Mouse (Mus musculus) forebrain, embryonic 13.5 days (tissue): Measurements from ENCODE around the gene 9830107B12Rik. TPM values are rescaled to one million over a fixed set of nuclear protein-coding genes. Genes with fewer than 3 reads are reported as not detected.

Experiments
- ATAC-seq: fragments of 200-750 bp; cut with Nextera tagmentation; 2 replicates; pipeline ENCODE4 v1.8.0; 2017
- H3K27ac ChIP-seq: fragments of 300-500 bp; sonication (generic); 2 replicates; pipeline ENCODE4 v1.5.1; 2015; ENCODE audit warnings: inconsistent platforms, mild to moderate bottlenecking, moderate library complexity
- H3K27me3 ChIP-seq: fragments of 300-500 bp; sonication (generic); 2 replicates; pipeline ENCODE4 v1.6.1; 2015; ENCODE audit warnings: mild to moderate bottlenecking, inconsistent platforms
- H3K36me3 ChIP-seq: fragments of 300-500 bp; sonication (generic); 2 replicates; pipeline ENCODE4 v1.6.1; 2015; ENCODE audit warnings: mild to moderate bottlenecking, inconsistent platforms; ENCODE audit not compliant: poor library complexity, severe bottlenecking
- H3K4me1 ChIP-seq: fragments of 300-500 bp; sonication (generic); 2 replicates; pipeline ENCODE4 v1.6.1; 2015; ENCODE audit warnings: inconsistent platforms
- H3K4me2 ChIP-seq: fragments of 300-500 bp; sonication (generic); 2 replicates; pipeline ENCODE4 v1.6.1; 2015; ENCODE audit warnings: inconsistent platforms, mild to moderate bottlenecking, moderate library complexity
- H3K4me3 ChIP-seq: fragments of 300-500 bp; sonication (generic); 2 replicates; pipeline ENCODE4 v1.5.1; 2015; ENCODE audit warnings: mild to moderate bottlenecking, inconsistent platforms
- H3K9ac ChIP-seq: fragments of 300-500 bp; sonication (generic); 2 replicates; pipeline ENCODE4 v1.6.1; 2015; ENCODE audit warnings: mild to moderate bottlenecking, inconsistent platforms
- H3K9me3 ChIP-seq: fragments of 300-500 bp; sonication (generic); replicated peaks from 2 replicates; pipeline ENCODE4 v1.6.1; 2016; ENCODE audit warnings: inconsistent platforms
- WGBS: fragments of 180-500 bp; shearing (Covaris S2); methylation state at CpG from one replicate; pipeline ENCODE4 v1.1.7; 2015; 5-methylcytosine and 5-hydroxymethylcytosine counted together
- polyA plus RNA-seq: library from polyadenylated mRNA; unstranded; fragments of >200 nt; fragmentation: Nextera tagmentation; extraction: Ambion mirVana; gene quantifications from 2 replicates; pipeline ENCODE4 v1.2.1, GENCODE M21; 2015

Gene 9830107B12Rik
- polyA plus RNA-seq, 1 experiment from 2014 or later: not detected

DNA sequence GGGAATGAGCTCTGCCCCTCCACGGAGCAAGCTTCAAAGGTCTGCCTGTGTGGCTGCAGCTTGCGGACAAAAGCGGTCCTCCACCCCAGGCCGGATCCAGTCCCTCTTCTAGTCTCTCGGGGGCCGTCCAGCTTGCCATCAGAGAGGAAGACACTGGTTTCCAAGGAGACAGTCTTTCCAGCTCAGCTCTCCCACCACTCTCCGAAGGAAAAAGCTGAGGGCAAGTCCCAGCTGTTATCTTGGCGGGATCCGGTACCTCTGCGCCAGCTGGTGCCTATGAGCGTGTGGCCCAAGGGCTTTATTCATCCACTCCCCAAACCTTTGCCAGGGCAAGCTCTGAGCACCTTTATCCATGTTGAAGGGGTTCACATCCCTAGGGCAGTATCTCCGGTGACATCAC, 55.8 kb downstream of the 9830107B12Rik start:
- Histone ChIP-seq H3K9ac (no peak overlapping the region), H3K36me3 (no peaks in the 10 kb centered on the region), H3K27ac (no peak overlapping the region), H3K27me3 (peaks cover 26% of the 10 kb centered on the region), H3K4me3 (no peak overlapping the region), H3K4me2 (no peak overlapping the region), H3K9me3 (0 out of 2 replicates have a peak, but pooled peaks cover 6% of the 10 kb centered on the region), H3K4me1 (peaks cover 11% of the 10 kb centered on the region; the same call in 1 of the 2 replicates)
- no peak for ATAC-seq
- WGBS: 65% methylated on average over 12 of the region's 12 CpGs

DNA sequence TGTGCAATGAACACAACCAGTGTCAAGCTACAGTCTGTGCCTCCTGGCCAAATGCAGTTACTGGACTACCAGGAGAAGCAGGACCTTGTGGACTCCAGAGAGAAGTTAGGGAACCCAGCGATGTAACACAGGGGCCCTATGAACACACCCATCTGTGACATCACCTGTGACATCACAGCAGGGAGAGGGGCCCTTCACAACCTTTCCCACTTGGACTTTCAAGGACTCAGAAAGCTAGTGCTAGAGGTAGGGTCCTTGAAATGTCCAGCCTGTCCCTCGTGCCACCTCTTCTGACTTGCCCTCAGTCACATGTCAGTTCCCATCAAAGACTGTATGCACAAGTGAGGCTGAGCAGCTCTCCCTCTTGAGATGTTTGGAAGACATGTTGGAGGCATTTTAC, 56.6 kb downstream of the 9830107B12Rik start:
- Histone ChIP-seq H3K4me2 (no peak overlapping the region), H3K9me3 (0 out of 2 replicates have a peak, but pooled peaks cover 6% of the 10 kb centered on the region), H3K4me1 (0 out of 2 replicates have a peak, but pooled peaks cover 3% of the 10 kb centered on the region), H3K27ac (no peak overlapping the region), H3K36me3 (no peaks in the 10 kb centered on the region), H3K27me3 (peaks cover 18% of the 10 kb centered on the region), H3K4me3 (no peak overlapping the region), H3K9ac (no peak overlapping the region)
- WGBS: 71% methylated on average over 2 of the region's 2 CpGs
- no peak for ATAC-seq

- 0 out of 2 replicates have a peak, but pooled peaks cover 3% of the 10 kb centered on the region for H3K4me1 ChIP-seq
- ATAC-seq: no peak
- no peak within 1 kb of the TSS for H3K4me3 ChIP-seq
- no peak within 1 kb of the TSS for H3K27ac ChIP-seq
- H3K4me2 ChIP-seq: no peak within 1 kb of the TSS
- H3K9me3 ChIP-seq: 0 out of 2 replicates have a peak, but pooled peaks cover 6% of the 10 kb centered on the region
- H3K27me3 ChIP-seq: peaks cover 13% of the 10 kb centered on the region
- no peak within 1 kb of the TSS for H3K9ac ChIP-seq
- no peaks in the 10 kb centered on the region for H3K36me3 ChIP-seq
Observed at GRCm38 (mm10) chr17:48089019-48089418, 57.0 kb downstream of the 9830107B12Rik start, which contains the start of gene 1700067P10Rik. Gene 1700067P10Rik (plus strand): TSS chr17:48089319.

DNA sequence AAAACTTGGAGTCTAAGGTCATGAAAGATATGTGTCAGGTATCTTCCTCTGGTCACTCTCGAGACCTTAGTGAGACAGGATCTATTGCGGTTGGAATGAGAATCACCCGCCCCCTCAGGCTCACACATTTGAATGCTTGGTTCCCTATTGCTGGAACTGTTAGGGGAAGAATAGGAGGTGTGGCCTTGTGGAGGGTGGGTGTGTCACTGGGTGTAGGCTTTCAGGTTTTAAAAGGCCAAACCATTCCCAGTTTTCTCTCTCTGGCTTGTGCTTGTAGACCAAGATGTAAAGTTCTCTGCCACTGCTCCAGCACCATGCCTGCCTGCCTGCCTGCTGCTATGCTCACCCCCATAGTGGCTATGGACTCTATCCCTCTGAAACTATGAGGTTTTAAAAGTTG, 65.4 kb downstream of the 9830107B12Rik start:
- ATAC-seq: no peak
- no peak overlapping the region for H3K9ac ChIP-seq
- WGBS: 53% methylated on average over 3 of the region's 3 CpGs

More for the DNA sequence above, 65.4 kb downstream of the 9830107B12Rik start:
- no peak overlapping the region for H3K27ac ChIP-seq
- H3K9me3 ChIP-seq: no peaks in the 10 kb centered on the region
- no peaks in the 10 kb centered on the region for H3K36me3 ChIP-seq
- H3K27me3 ChIP-seq: no peaks in the 10 kb centered on the region
- H3K4me1 ChIP-seq: no peaks in the 10 kb centered on the region
- H3K4me2 ChIP-seq: no peak overlapping the region
- no peak overlapping the region for H3K4me3 ChIP-seq

Other genes with a start within 250 kb of the 9830107B12Rik start
- gene Foxp4, start 221.6 kb downstream of the 9830107B12Rik start, polyA plus RNA-seq: 13.4 and 15.6 TPM in 2 replicates
- gene 1700122O11Rik, start 108.0 kb downstream of the 9830107B12Rik start, polyA plus RNA-seq: not detected in 2 replicates
- not detected in 2 replicates for gene 1700067P10Rik, start 56.9 kb downstream of the 9830107B12Rik start, polyA plus RNA-seq
- not detected in 2 replicates for gene A530064D06Rik, start 21.0 kb upstream of the 9830107B12Rik start, polyA plus RNA-seq
- gene Trem1, start 86.5 kb upstream of the 9830107B12Rik start, polyA plus RNA-seq: 0.05 TPM in 1 of 2 replicates, not detected in the other
- not detected in 2 replicates for gene Trem3, start 101.5 kb upstream of the 9830107B12Rik start, polyA plus RNA-seq
- gene Treml4, start 118.0 kb upstream of the 9830107B12Rik start, polyA plus RNA-seq: 0.18 TPM in 1 of 2 replicates, not detected in the other
- gene Treml2, start 153.2 kb upstream of the 9830107B12Rik start, polyA plus RNA-seq: 0.12 TPM in 1 of 2 replicates, not detected in the other
- gene B430306N03Rik, start 169.9 kb upstream of the 9830107B12Rik start, polyA plus RNA-seq: 0.04 TPM in 1 of 2 replicates, not detected in the other
- 2.1 and 2.3 TPM in 2 replicates for gene Trem2, start 200.1 kb upstream of the 9830107B12Rik start, polyA plus RNA-seq
- 0.49 and 1.4 TPM in 2 replicates for gene Treml1, start 213.6 kb upstream of the 9830107B12Rik start, polyA plus RNA-seq